Mouse (Mus musculus): ENCODE data around the gene Wdr4. TPM values are rescaled to one million over a fixed set of nuclear protein-coding genes. Genes with fewer than 3 reads are reported as not detected.
"Not testable (repeated sequence)": the region's sequence is repeated elsewhere in the genome, so short reads cannot be mapped to it uniquely, and the experiment has no call there.

Gene Wdr4
- 10 to 100 TPM; 26.5 to 28.0 TPM for total RNA-seq (2021)
- long read RNA-seq, experiment 1, full-length matches to known transcripts: 28 of 44 reads
- long read RNA-seq, experiment 1, partial matches to known transcripts: 4 of 44 reads
- long read RNA-seq, experiment 1, other reads (novel, unspliced or antisense): 12 of 44 reads
- long read RNA-seq, experiment 2, full-length matches to known transcripts: 24 of 48 reads
- long read RNA-seq, experiment 2, partial matches to known transcripts: 1 of 48 reads
- long read RNA-seq, experiment 2, other reads (novel, unspliced or antisense): 23 of 48 reads

DNA sequence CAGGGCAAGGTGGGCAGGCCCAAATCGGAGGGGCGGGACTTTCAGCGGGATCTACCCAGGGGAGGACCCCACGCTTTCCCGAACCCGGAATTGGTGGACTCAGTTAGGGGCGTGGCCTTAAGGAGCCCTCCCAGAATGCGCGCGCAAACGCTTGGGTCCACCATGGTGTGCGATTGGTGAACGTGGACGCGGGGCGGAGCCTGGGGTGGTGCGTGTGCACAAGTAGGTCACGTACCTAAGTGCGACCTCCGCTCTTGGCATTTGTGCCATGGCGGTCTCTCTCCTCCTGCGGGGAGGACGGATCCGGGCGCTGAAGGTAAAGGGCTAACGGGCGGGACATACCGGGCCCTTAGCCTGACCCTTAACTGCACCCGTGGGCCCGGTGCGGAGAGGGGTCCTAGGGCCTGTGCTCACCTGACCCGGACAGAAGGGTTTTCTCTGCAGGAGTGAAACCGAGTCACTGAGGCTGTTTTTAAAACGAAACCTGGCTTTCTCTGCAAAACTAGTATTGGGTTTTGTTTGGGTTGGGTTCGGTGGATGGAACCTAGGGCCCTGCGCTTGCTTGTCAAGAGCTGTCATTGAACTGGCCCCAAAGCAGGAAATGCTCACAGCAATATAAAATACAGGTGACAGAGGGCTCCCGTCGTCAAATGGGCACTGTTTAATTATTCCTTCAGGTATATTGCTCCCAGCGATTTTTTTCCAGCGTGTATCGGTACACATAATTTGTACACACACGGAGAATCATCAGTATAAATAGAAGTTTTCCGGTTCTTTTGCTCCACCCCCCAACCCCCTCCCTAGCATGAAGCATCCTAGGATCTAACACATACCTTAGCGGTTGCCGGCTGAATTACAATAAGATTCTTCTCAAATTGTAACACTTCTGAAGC is at the start of gene Wdr4, which contains the start of gene Ndufv3:
Gene Wdr4 (minus strand): TSS at position 35 of the 893 bp plus-strand sequence.
Gene Ndufv3 (plus strand): TSS at position 170 of the 893 bp plus-strand sequence.
- intact Hi-C loops (cut with DNase I): loop anchor here (1.0 to 5.0 kb wide), 2 partner anchors 44 to 137 kb away; partner anchors contain the start of genes Pknox1 and U2af1

GRCm38 (mm10) chr17:31566276-31566675 is 46.5 kb upstream of the Wdr4 start:
- intact Hi-C loops (cut with DNase I): no loop called here
- DNase-seq (ENCODE audit: low spot score in 2 of 2): no peak

More for the DNA sequence above, at the start of gene Wdr4, which contains the start of gene Ndufv3:
- DNase-seq (ENCODE audit: low spot score in 2 of 2): peak; percentile 99

DNA sequence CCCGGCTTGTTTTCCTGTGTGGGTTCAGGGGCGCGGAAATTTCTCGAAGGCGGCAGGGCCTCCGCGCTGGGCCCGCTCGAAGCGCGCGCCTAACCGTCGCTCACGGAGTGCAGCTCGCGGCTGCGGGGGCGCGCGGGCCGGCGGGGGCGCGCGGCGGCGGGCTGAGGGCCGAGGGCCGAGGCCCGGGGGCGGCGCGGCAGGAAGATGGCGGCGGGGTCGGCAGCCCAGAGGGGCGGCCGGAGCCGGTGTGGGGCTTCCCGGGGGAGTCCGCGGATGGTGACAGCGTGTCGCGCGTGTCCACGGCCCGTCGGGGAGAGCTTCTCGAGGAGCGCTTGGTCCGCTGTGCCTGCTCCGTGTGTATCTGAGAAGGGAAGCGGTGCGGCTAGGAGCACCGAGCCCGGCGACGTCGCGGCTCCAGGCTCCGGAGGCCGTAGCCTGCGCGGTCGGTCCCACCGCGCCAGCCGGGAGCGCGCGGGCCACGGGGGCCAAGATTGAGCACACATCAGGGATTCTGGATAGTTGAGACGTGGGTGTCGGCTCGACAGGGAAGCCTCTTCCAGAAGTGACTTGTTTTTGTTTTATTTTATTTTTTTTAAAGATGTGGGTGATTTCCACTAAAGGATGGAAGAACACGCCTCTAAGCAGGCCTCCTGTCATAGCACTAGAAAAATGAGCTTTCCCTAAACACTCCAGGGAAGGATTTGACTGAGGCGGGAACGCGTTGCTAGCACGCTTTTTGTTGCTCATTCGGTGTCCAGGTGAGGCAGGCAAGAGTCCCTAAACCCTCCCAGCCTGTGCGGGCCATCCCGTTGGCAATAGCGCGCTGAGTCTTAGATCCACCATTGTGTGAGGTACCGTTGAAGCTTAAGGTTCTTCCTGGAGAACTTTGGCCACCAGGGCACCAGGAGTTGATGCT is 45.6 kb upstream of the Wdr4 start:
- intact Hi-C loops (cut with DNase I): no loop called here

GRCm38 (mm10) chr17:31564858-31565140 is 45.0 kb upstream of the Wdr4 start:
- intact Hi-C loops (cut with DNase I): loop anchor here (1.0 kb wide), 1 partner anchor 44 kb away; the partner anchor contains the start of gene Ndufv3
- no peak for DNase-seq (ENCODE audit: low spot score in 2 of 2)

More for the DNA sequence above, 45.6 kb upstream of the Wdr4 start:
- peak; percentile 61 to 64 for DNase-seq (ENCODE audit: low spot score in 2 of 2)

GRCm38 (mm10) chr17:31564015-31564857 is 44.5 kb upstream of the Wdr4 start, which contains the start of gene Pknox1:
Pknox1 (plus strand) TSS chr17:31564734.
- intact Hi-C loops (cut with DNase I): loop anchor here (1.0 kb wide), 1 partner anchor 44 kb away; the partner anchor contains the start of gene Ndufv3
- peak; percentile 99 to 100 for DNase-seq (ENCODE audit: low spot score in 2 of 2)

- intact Hi-C loops (cut with DNase I): loop anchor here (1.0 kb wide), 1 partner anchor 43 kb away; the partner anchor contains the start of gene Ndufv3
Measured at GRCm38 (mm10) chr17:31563632-31564014, 43.8 kb upstream of the Wdr4 start.

GRCm38 (mm10) chr17:31559021-31559789 is 39.4 kb upstream of the Wdr4 start:
- no peak for DNase-seq (ENCODE audit: low spot score in 2 of 2)
- intact Hi-C loops (cut with DNase I): no loop called here

More at GRCm38 (mm10) chr17:31563632-31564014, 43.8 kb upstream of the Wdr4 start:
- DNase-seq (ENCODE audit: low spot score in 2 of 2): peak in 1 of 2 experiments; percentile 40

GRCm38 (mm10) chr17:31557947-31558542 is 38.3 kb upstream of the Wdr4 start:
- DNase-seq (ENCODE audit: low spot score in 2 of 2): no peak
- intact Hi-C loops (cut with DNase I): no loop called here

GRCm38 (mm10) chr17:31557124-31557880 is 37.5 kb upstream of the Wdr4 start:
- intact Hi-C loops (cut with DNase I): no loop called here
- peak; percentile 25 to 53 for DNase-seq (ENCODE audit: low spot score in 2 of 2)

GRCm38 (mm10) chr17:31556253-31556652 is 36.5 kb upstream of the Wdr4 start:
- DNase-seq (ENCODE audit: low spot score in 2 of 2): no peak
- intact Hi-C loops (cut with DNase I): no loop called here

GRCm38 (mm10) chr17:31552601-31553000 is 32.8 kb upstream of the Wdr4 start:
- intact Hi-C loops (cut with DNase I); DNase-seq (ENCODE audit: low spot score in 2 of 2): not testable (repeated sequence)

- no peak for DNase-seq (ENCODE audit: low spot score in 2 of 2)
- intact Hi-C loops (cut with DNase I): no loop called here
Measured at GRCm38 (mm10) chr17:31549389-31549788, 29.6 kb upstream of the Wdr4 start.

- no peak for DNase-seq (ENCODE audit: low spot score in 2 of 2)
- intact Hi-C loops (cut with DNase I): no loop called here
Measured at GRCm38 (mm10) chr17:31547974-31548373, 28.2 kb upstream of the Wdr4 start.

GRCm38 (mm10) chr17:31546444-31547196 is 26.8 kb upstream of the Wdr4 start:
- DNase-seq (ENCODE audit: low spot score in 2 of 2): no peak
- intact Hi-C loops (cut with DNase I): no loop called here

GRCm38 (mm10) chr17:31543574-31543973 is 23.8 kb upstream of the Wdr4 start:
- no peak for DNase-seq (ENCODE audit: low spot score in 2 of 2)
- intact Hi-C loops (cut with DNase I): no loop called here

GRCm38 (mm10) chr17:31541460-31541831 is 21.7 kb upstream of the Wdr4 start:
- DNase-seq (ENCODE audit: low spot score in 2 of 2): peak in 1 of 2 experiments; percentile 34
- intact Hi-C loops (cut with DNase I): no loop called here

Measured in left cerebral cortex, postnatal 14 days (tissue).